Mouse (Mus musculus): Measurements from ENCODE around the gene Fgd2. TPM values are rescaled to one million over a fixed set of nuclear protein-coding genes. Genes with fewer than 3 reads are reported as not detected.
"Not testable (repeated sequence)": the region's sequence is repeated elsewhere in the genome, so short reads cannot be mapped to it uniquely, and the experiment has no call there.

The Fgd2 gene
- polyA plus RNA-seq, 1 experiment from 2014 or later: 21.7 TPM

- not testable (repeated sequence) for H3K4me3 ChIP-seq; H3K9me3 ChIP-seq; H3K27me3 ChIP-seq; ATAC-seq (ENCODE audit: borderline replicate concordance, extremely low read depth, low FRiP score, low TSS enrichment); H3K9ac ChIP-seq; H3K27ac ChIP-seq; H3K4me2 ChIP-seq; H3K36me3 ChIP-seq
- 76% methylated on average over 5 of the region's 5 CpGs for WGBS
- H3K4me1 ChIP-seq: peaks cover 26% of the 10 kb centered on the region
Measured at GRCm38 (mm10) chr17:29351056-29351455, 9.7 kb upstream of the Fgd2 start.

DNA sequence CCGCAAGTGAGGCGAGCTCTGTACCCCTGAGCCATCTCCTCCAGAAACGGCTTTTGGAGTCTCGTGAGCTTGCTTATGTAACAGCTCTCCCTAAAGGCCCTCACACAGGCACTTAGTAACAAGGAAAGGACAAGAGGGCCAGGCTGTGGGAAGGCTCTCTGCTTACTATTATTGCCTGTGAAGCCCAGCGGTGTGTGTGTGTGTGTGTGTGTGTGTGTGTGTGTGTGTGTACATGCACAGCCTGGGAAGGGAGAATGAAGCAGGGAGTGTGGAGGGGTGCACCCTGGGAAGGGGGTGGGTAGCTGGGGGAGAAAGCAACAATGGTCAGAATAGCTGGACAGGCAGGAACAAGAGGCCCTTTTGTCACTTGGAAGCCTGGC, 5.3 kb upstream of the Fgd2 start:
- H3K4me2 ChIP-seq: no peak overlapping the region; the same call in 1 of the 2 replicates
- H3K27me3 ChIP-seq: no peaks in the 10 kb centered on the region
- H3K27ac ChIP-seq: peak overlapping the region; percentile 96
- no peaks in the 10 kb centered on the region for H3K36me3 ChIP-seq
- WGBS: 40% methylated on average over 5 of the region's 5 CpGs
- H3K4me1 ChIP-seq: peaks cover 28% of the 10 kb centered on the region
- H3K9me3 ChIP-seq: no peaks in the 10 kb centered on the region
- peak; percentile 36 for ATAC-seq (ENCODE audit: borderline replicate concordance, extremely low read depth, low FRiP score, low TSS enrichment)
- H3K4me3 ChIP-seq: no peak overlapping the region
- peak overlapping the region; percentile 37; the same call in 1 of the 2 replicates for H3K9ac ChIP-seq

GRCm38 (mm10) chr17:29355841-29356478, 4.8 kb upstream of the Fgd2 start:
- Histone ChIP-seq H3K9me3 (no peaks in the 10 kb centered on the region), H3K27ac (peak overlapping the region; percentile 96), H3K4me3 (peak overlapping the region; percentile 12; the same call in 1 of the 2 replicates), H3K4me1 (peaks cover 33% of the 10 kb centered on the region), H3K27me3 (no peaks in the 10 kb centered on the region), H3K36me3 (no peaks in the 10 kb centered on the region), H3K4me2 (peak overlapping the region; percentile 62), H3K9ac (peak overlapping the region; percentile 37)
- ATAC-seq (ENCODE audit: borderline replicate concordance, extremely low read depth, low FRiP score, low TSS enrichment): peak; percentile 71
- 7% methylated on average over 17 of the region's 17 CpGs for WGBS

DNA sequence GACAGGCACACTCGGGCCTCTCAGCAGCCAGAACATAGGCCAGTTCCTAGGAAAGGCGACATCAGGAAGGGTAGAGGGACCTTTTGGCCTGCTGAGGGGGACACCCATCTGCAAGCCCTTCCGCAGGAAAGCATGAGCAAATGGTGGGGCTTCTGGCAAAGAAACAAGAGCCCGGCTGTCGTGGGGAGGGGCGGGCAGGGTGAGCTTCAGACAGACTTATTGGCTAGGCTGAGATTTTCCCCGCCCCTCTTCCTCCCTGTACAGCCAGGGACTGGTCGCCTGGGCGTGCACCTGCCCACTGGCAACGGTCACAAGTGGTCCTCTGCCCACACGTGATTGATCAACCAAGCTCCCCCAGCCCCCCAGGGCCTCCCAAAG, 4.2 kb upstream of the Fgd2 start:
- no peaks in the 10 kb centered on the region for H3K36me3 ChIP-seq
- peak overlapping the region; percentile 96 for H3K27ac ChIP-seq
- H3K4me3 ChIP-seq: peak overlapping the region; percentile 31
- H3K27me3 ChIP-seq: no peaks in the 10 kb centered on the region
- peaks cover 35% of the 10 kb centered on the region for H3K4me1 ChIP-seq
- under 1% methylated on average over 11 of the region's 11 CpGs for WGBS
- H3K9me3 ChIP-seq: no peaks in the 10 kb centered on the region
- peak; percentile 87 for ATAC-seq (ENCODE audit: borderline replicate concordance, extremely low read depth, low FRiP score, low TSS enrichment)
- H3K4me2 ChIP-seq: peak overlapping the region; percentile 62
- peak overlapping the region; percentile 37 for H3K9ac ChIP-seq

DNA sequence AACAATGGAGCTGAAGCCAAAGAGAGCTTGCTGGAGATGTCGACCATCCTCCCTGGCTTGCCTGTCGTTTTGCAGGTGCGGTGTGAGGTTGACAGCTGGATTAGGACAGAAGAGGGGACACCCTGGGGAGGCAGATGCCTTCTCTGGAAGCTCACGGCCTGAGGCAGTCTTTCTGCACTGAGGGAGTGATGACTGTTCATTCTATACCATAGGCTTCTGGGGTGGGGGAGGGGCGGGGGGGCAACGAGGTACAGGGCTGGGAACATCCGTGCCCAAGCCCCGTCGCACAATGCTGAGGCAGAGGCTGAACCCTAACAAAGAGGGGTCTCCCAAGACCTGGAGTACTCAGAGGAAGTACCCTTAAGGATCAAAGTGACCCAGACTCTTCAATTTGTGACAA, 3.8 kb upstream of the Fgd2 start:
- WGBS: 9% methylated on average over 9 of the region's 9 CpGs
- ATAC-seq (ENCODE audit: borderline replicate concordance, extremely low read depth, low FRiP score, low TSS enrichment): peak; percentile 2; the same call in 1 of the 2 replicates
- no peaks in the 10 kb centered on the region for H3K36me3 ChIP-seq
- H3K4me1 ChIP-seq: peaks cover 35% of the 10 kb centered on the region
- peak overlapping the region; percentile 31 for H3K4me3 ChIP-seq
- no peaks in the 10 kb centered on the region for H3K27me3 ChIP-seq
- peak overlapping the region; percentile 62 for H3K4me2 ChIP-seq
- H3K27ac ChIP-seq: peak overlapping the region; percentile 96
- peak overlapping the region; percentile 37; the same call in 1 of the 2 replicates for H3K9ac ChIP-seq
- no peaks in the 10 kb centered on the region for H3K9me3 ChIP-seq

- ATAC-seq (ENCODE audit: borderline replicate concordance, extremely low read depth, low FRiP score, low TSS enrichment): no peak
Measured at GRCm38 (mm10) chr17:29358928-29359327, 1.8 kb upstream of the Fgd2 start.

DNA sequence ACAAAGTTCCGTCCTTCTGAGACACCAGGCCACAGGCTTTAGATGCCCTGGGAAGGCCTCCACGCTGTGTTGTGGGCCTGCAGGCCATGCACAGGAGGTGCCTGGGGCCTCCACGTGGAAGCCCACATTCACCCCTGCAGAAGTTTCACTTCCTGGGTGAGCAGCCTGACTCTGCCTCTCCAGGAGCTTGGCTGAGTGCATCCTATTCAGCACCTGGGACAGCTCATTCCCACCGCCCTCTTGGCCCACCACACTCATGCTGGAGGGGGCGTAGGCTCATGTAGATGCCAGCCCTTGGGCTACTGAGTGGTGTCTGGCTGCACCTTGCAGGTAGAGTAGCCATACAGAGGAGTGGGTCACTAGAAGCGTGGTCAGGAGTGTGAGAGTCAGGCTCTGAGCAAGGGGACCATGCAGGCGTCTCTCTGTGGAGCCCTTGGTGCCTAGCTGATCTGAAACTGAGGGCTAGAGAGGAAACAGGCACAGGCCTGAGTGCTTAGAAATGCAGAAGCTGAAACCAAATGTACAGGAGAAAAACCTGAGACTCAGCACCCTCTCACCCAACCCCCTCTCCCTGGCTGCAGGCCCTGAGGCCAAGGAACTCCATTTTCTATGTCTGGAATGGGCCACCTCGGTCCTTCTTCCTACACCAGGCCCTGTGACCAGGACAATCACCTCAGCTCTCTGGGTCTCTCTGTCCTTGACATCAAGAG, 1.4 kb downstream of the Fgd2 start:
- ATAC-seq (ENCODE audit: borderline replicate concordance, extremely low read depth, low FRiP score, low TSS enrichment): no peak
- Histone ChIP-seq H3K4me1 (peaks cover 10% of the 10 kb centered on the region; the same call in 1 of the 2 replicates), H3K4me3 (no peak overlapping the region), H3K4me2 (no peak overlapping the region), H3K27ac (no peak overlapping the region), H3K27me3 (no peaks in the 10 kb centered on the region), H3K36me3 (no peaks in the 10 kb centered on the region), H3K9ac (no peak overlapping the region), H3K9me3 (no peaks in the 10 kb centered on the region)
- WGBS: 47% methylated on average over 8 of the region's 8 CpGs

More at GRCm38 (mm10) chr17:29358928-29359327, 1.8 kb upstream of the Fgd2 start:
- Histone ChIP-seq H3K4me3 (no peak overlapping the region), H3K27me3 (no peaks in the 10 kb centered on the region), H3K4me2 (no peak overlapping the region), H3K4me1 (peaks cover 35% of the 10 kb centered on the region), H3K36me3 (no peaks in the 10 kb centered on the region), H3K9ac (no peak overlapping the region), H3K27ac (no peak overlapping the region), H3K9me3 (no peaks in the 10 kb centered on the region)
- WGBS: 49% methylated on average over 3 of the region's 3 CpGs

DNA sequence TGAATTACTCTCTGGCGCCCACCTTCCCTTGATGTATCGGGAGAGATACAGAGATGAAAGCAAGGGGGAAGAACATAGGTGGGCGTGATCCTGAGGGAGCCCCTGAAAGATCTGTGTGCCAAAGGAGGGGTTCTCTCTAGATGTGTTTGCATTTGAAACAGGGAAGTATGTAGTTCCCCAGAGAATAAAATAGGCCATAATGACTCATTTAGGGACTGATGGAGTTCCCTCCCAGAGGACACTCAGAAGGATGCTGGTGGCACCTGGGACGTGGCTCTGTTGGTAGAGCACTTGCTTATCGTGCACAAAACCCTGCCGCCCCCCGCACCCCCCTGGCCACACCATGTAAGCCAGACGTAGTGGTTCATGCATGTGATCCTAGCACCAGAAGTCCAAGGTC, 2.4 kb downstream of the Fgd2 start:
- H3K9ac ChIP-seq: no peak overlapping the region
- H3K4me2 ChIP-seq: no peak overlapping the region
- no peaks in the 10 kb centered on the region for H3K9me3 ChIP-seq
- ATAC-seq (ENCODE audit: borderline replicate concordance, extremely low read depth, low FRiP score, low TSS enrichment): no peak
- H3K4me3 ChIP-seq: no peak overlapping the region
- H3K27me3 ChIP-seq: no peaks in the 10 kb centered on the region
- 74% methylated on average over 8 of the region's 8 CpGs for WGBS
- peaks cover 11% of the 10 kb centered on the region for H3K4me1 ChIP-seq
- H3K36me3 ChIP-seq: no peaks in the 10 kb centered on the region
- no peak overlapping the region for H3K27ac ChIP-seq

DNA sequence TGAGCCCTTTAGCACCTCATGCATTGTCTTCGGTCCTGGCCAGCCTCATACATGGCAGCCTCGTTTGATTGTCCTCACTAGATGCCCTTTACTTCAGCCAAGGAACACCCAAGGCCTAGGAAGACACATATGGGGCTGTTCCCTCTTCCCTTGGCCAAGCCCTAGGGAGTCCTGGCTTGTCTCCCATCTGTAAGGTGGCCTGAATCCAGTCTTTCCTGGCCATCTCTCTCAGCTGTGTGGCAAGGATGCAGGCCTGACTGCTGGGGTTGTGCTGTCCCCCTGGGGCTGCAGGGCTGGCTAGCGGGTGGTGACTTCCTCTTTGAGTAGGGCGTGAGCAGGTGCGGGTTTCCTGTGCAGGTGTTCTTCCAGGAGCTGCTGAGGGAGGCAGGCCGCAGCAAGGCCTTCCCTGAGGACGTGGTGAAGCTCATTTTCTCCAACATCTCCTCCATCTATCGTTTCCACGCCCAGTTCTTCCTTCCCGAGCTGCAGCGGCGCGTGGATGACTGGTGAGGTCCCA, 4.4 kb downstream of the Fgd2 start:
- Histone ChIP-seq H3K4me1 (peaks cover 20% of the 10 kb centered on the region), H3K9ac (no peak overlapping the region), H3K27me3 (no peaks in the 10 kb centered on the region), H3K4me2 (no peak overlapping the region), H3K27ac (no peak overlapping the region), H3K9me3 (no peaks in the 10 kb centered on the region), H3K4me3 (no peak overlapping the region), H3K36me3 (no peaks in the 10 kb centered on the region)
- 83% methylated on average over 13 of the region's 13 CpGs for WGBS
- ATAC-seq (ENCODE audit: borderline replicate concordance, extremely low read depth, low FRiP score, low TSS enrichment): no peak

- peaks cover 15% of the 10 kb centered on the region; the same call in 1 of the 2 replicates for H3K4me1 ChIP-seq
- peak overlapping the region; percentile 32 for H3K4me3 ChIP-seq
- H3K9ac ChIP-seq: peak overlapping the region; percentile 30; the same call in 1 of the 2 replicates
- no peaks in the 10 kb centered on the region for H3K36me3 ChIP-seq
- no peaks in the 10 kb centered on the region for H3K9me3 ChIP-seq
- 9% methylated on average over 7 of the region's 7 CpGs for WGBS
- H3K4me2 ChIP-seq: peak overlapping the region; percentile 51
- no peak overlapping the region for H3K27ac ChIP-seq
- ATAC-seq (ENCODE audit: borderline replicate concordance, extremely low read depth, low FRiP score, low TSS enrichment): peak; percentile 64
- H3K27me3 ChIP-seq: no peaks in the 10 kb centered on the region
Measured at GRCm38 (mm10) chr17:29368726-29369125, 8.0 kb downstream of the Fgd2 start.

- Histone ChIP-seq H3K27ac (no peak overlapping the region), H3K4me2 (no peak overlapping the region), H3K27me3 (no peaks in the 10 kb centered on the region), H3K9me3 (no peaks in the 10 kb centered on the region), H3K4me1 (peaks cover 15% of the 10 kb centered on the region; the same call in 1 of the 2 replicates), H3K9ac (no peak overlapping the region), H3K4me3 (no peak overlapping the region), H3K36me3 (no peaks in the 10 kb centered on the region)
- no peak for ATAC-seq (ENCODE audit: borderline replicate concordance, extremely low read depth, low FRiP score, low TSS enrichment)
- WGBS: 3% methylated on average over 5 of the region's 5 CpGs
Measured at GRCm38 (mm10) chr17:29370984-29371723, 10.4 kb downstream of the Fgd2 start.
